ENCODE assay signal across 38 mouse cellular contexts in genomic region chr11:87602234-87602633, GRCm38 (mm10). TPM values are rescaled to one million over a fixed set of nuclear protein-coding genes. Genes with fewer than 3 reads are reported as not detected.
"Had no signal": no experiment of that assay in that cellular context is flagged by ENCODE, and none has a peak within 500 bp of the region (broad histone marks: within the 10 kb centered on the region; RNA-seq: fewer than 3 reads in every experiment).

No protein-coding gene starts in this region.

- H3K27me3 ChIP-seq: heart, embryonic 13.5 days; heart, embryonic 15.5 days; hindbrain, embryonic 13.5 days; hindbrain, embryonic 15.5 days; kidney, embryonic 15.5 days; limb, embryonic 13.5 days; limb, embryonic 15.5 days; liver, embryonic 12.5 days had no signal

- H3K4me1 ChIP-seq: heart, embryonic 13.5 days; heart, embryonic 15.5 days; liver, embryonic 12.5 days had no signal

- DNase-seq: forebrain, postnatal 0 days; gastrocnemius, postnatal 14 days; gastrocnemius, postnatal 36 days; heart, adult 18-20 months; heart, postnatal 14 days; heart, postnatal 36 days; kidney, adult 11 months; kidney, adult 2 months; kidney, adult 9 months; kidney, postnatal 14 days; kidney, postnatal 36 days; layer of hippocampus, postnatal 36 days; left cerebral cortex, postnatal 4 days had no signal

- H3K9ac ChIP-seq: forebrain, postnatal 0 days; heart, embryonic 13.5 days; heart, embryonic 15.5 days; hindbrain, embryonic 13.5 days; hindbrain, embryonic 15.5 days; kidney, embryonic 15.5 days; limb, embryonic 13.5 days; limb, embryonic 15.5 days; liver, embryonic 12.5 days had no signal

- H3K9me3 ChIP-seq: heart, embryonic 13.5 days; heart, embryonic 15.5 days; hindbrain, embryonic 13.5 days; hindbrain, embryonic 15.5 days; kidney, embryonic 15.5 days; limb, embryonic 13.5 days; limb, embryonic 15.5 days; liver, embryonic 12.5 days had no signal

- H3K4me2 ChIP-seq: heart, embryonic 11.5 days; heart, embryonic 13.5 days; heart, embryonic 15.5 days; hindbrain, embryonic 13.5 days; hindbrain, embryonic 15.5 days; kidney, embryonic 15.5 days; limb, embryonic 13.5 days; limb, embryonic 15.5 days; liver, embryonic 12.5 days had no signal

- H3K4me3 ChIP-seq: heart, embryonic 13.5 days; heart, embryonic 15.5 days; hindbrain, embryonic 13.5 days; hindbrain, embryonic 15.5 days; kidney, embryonic 15.5 days; limb, embryonic 13.5 days; limb, embryonic 15.5 days; liver, embryonic 12.5 days had no signal

- ATAC-seq: forebrain, postnatal 0 days; intestine, embryonic 16.5 days; liver, embryonic 12.5 days had no signal

- H3K27ac ChIP-seq: heart, embryonic 13.5 days; heart, embryonic 15.5 days; hindbrain, embryonic 13.5 days; hindbrain, embryonic 15.5 days; hindbrain, postnatal 0 days; kidney, embryonic 15.5 days; kidney, postnatal 0 days; limb, embryonic 13.5 days; limb, embryonic 15.5 days; liver, embryonic 12.5 days had no signal

RNA-seq across cellular contexts. Expression of gene Hsf5, which starts 14.7 kb away (rescaled TPM):
- total RNA-seq: gastrocnemius, adult 18-20 months; gastrocnemius, postnatal 14 days; gastrocnemius, postnatal 36 days; heart, adult 18-20 months; heart, postnatal 36 days; hematopoietic stem cell, adult 5-6 weeks had no signal

RNA-seq across cellular contexts. Expression of gene Gm11492, which starts 35.8 kb away (rescaled TPM):
- total RNA-seq: forebrain, postnatal 0 days; gastrocnemius, adult 18-20 months; gastrocnemius, adult 8-10 months; gastrocnemius, postnatal 14 days; gastrocnemius, postnatal 36 days; heart, adult 18-20 months; heart, postnatal 14 days; heart, postnatal 36 days; hematopoietic stem cell, adult 5-6 weeks; hindbrain, postnatal 0 days; layer of hippocampus, adult 18-20 months; layer of hippocampus, adult 8-10 months; layer of hippocampus, postnatal 14 days; layer of hippocampus, postnatal 36 days; left cerebral cortex, postnatal 10 days; left cerebral cortex, postnatal 25 days; left cerebral cortex, postnatal 4 days; liver, adult 2 months had no signal
- polyA plus RNA-seq: forebrain, postnatal 0 days; heart, embryonic 11.5 days; heart, embryonic 13.5 days; heart, embryonic 15.5 days; heart, postnatal 0 days; hindbrain, embryonic 13.5 days; hindbrain, embryonic 15.5 days; hindbrain, postnatal 0 days; intestine, embryonic 14.5 days; intestine, embryonic 16.5 days; kidney, adult 2 months; kidney, embryonic 15.5 days; kidney, postnatal 0 days; large intestine, adult 2 months; limb, embryonic 11.5 days; limb, embryonic 13.5 days; limb, embryonic 15.5 days; liver, embryonic 12.5 days had no signal
